Mouse (Mus musculus) heart, adult 9 months (tissue): ENCODE results near the gene Hlcs.

ENCODE experiments used
- DNase-seq, 2 experiments: peaks; one replicate each; pipeline ENCODE4 v3.0.0; 2022; ENCODE audit warnings: low spot score in 2 of 2

Hlcs gene

DNA sequence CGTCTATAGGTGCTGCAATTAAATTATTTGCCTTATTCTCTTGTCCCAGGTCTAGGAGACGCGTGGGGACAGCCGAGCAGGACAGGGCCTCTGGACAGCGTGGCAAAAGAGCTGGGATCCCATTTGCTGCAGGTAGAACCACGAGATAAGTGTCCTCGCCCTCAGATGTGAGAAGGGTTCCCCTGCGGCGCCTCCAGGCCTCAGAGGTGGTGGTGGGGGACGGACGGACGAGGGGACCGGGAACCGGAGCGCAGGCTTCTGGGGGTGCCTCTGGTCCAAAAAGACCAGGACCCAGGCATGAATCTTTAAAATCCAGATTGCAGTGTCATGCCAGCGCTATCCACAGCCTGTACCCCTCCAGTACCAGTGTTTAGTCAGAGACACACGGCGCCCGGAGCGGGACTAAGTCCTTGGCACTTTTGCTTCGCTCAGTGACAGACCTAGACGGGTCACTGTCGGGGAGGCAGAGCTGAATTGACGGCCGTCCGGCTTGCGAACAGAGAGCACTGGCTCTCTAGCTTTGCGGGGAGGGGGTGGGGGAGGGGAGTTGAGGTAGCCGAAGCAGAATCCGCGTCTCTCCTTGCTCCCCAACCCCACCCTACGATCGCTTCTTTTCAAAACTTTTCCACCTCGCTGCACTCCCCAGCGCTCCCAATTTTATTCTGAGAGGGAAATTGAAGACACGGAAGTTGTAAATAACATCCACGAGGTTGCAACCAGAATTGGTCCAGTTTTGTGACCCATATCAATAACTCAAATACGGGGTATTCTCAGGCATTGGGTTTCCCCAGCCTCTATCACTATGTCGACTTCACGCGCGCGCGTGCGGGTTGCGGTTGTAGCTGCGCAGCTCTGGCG lies 218.9 kb downstream of the Hlcs start:
- DNase-seq = no peak

- no peak for DNase-seq
Measured at GRCm38 (mm10) chr16:94093151-94093863, 220.1 kb downstream of the Hlcs start.

DNA sequence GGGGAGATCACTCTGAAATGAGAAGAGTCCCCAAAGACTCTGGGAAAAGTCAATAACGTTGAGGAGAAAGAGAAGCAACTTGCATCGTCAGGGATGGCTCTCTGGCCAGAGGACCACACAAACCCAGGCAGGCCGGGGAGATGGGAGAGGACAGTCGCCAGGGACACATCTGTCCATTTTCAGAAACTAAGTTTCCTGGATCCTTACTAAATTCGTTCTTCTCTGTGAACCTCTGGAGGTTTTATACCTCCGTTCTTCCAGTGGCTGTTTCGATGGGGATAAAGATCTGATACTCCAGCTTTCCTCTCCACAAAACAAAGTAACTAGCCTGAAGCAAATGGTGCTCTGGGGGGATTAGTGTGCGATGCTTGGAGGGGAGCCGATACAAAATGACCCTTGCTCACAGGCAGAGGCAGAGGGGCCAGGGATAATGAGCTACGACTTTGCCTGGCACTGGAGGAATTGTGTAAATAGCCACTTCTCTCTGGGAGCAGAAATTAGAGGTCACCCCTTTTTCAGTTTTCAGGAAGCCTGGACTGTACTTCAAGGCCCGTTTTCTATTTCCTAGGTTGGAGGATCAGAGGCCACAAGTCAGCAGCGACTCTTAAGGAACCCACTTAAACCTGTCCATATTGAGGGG lies 220.7 kb downstream of the Hlcs start:
- no peak for DNase-seq

DNA sequence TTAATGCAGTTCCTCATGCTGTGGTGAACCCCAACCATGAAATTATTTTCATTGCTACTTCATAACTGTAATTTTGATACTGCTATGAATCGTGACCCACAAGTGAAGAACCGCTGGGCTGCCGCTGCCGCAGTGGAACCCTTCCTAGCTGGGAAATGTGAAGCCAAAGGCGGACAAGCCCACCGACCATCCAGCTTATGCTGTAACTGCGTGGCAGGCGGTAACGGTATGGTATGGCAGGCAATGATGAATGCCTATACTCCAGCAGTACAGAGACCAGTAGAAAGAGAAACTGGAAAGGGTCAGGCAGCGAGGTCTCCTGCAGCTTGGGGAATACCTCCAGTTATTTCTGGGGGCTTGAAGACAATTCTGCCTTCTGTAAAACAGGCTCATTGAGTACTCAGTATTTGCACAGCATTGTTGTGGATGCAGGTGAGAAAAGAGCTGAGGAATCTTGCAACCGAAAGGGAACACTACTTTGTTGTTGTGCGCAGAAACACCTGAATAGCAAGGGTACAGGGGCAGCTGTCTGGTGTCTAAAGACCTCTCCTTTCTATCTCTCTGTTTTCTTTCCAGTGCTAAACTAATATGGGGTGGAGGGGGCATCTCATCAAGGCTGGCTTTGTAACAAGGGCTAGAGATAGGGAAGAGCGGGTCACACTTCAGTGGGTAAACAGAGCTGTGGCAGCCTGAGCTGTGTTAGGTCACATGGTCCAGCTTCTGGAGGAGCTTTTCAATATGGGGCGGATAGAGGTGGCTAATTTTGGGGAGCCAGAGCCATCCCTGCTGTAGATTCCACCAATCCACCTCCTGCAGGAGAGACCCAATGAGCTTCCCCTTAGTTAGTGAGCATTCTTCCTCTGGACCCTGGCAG lies 224.3 kb downstream of the Hlcs start:
- no peak for DNase-seq

DNA sequence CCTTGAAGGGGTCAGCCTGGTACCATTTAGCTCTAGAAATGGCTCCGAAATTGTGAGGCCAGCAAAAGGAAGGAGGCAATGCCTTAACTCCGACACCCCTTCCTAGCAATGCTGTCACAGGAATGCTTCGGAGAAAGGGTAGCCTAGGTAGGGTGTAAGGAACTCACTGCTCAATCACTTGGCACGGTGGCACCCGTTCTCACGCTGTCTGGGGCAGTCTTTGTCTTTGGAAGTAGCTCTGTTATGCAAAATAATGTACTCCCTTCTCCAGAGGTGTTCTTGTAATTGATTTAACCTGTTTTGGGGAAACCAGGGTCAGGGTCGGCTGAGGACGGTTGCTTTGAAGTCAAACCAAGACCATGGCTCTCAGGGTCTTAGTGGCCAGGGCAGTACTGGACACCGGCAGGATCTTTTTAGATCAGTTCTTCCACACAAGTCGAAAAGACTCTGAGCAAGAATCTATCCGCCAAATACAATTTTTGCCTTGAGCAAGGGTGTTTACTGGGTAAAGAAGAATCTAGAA lies 225.1 kb downstream of the Hlcs start:
- DNase-seq = no peak

DNA sequence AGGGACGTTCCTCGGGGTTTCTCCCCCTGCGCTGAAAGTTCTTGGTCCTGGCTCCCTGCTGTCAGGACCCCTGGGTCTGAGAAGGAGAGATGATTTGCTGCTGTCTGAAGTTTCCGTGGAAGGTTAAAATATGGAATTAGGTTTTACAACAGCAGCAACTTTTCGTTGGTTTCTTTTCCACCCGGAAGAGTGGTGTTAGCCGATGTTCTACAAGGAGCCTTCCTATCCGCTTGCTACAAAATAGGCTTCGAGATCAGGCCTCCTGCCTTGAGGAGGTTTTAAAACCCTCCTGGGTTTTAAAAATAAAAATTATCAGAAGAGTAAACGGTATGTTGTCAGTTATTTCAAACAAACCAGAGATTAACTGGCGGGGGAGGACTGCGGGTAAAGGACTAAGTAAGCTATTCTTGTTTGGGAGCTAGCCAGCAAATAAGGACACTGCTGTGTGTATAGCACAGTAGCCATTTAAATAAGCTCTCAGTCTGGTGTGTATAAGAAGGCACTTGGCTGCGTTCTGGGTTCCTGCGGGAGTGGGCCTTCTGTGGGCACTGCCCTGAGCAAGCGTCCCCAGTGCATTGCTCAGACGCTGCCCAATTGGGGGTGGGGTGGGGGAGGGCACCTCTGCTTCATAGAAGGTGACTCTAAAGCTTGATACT lies 225.7 kb downstream of the Hlcs start:
- DNase-seq = no peak

DNA sequence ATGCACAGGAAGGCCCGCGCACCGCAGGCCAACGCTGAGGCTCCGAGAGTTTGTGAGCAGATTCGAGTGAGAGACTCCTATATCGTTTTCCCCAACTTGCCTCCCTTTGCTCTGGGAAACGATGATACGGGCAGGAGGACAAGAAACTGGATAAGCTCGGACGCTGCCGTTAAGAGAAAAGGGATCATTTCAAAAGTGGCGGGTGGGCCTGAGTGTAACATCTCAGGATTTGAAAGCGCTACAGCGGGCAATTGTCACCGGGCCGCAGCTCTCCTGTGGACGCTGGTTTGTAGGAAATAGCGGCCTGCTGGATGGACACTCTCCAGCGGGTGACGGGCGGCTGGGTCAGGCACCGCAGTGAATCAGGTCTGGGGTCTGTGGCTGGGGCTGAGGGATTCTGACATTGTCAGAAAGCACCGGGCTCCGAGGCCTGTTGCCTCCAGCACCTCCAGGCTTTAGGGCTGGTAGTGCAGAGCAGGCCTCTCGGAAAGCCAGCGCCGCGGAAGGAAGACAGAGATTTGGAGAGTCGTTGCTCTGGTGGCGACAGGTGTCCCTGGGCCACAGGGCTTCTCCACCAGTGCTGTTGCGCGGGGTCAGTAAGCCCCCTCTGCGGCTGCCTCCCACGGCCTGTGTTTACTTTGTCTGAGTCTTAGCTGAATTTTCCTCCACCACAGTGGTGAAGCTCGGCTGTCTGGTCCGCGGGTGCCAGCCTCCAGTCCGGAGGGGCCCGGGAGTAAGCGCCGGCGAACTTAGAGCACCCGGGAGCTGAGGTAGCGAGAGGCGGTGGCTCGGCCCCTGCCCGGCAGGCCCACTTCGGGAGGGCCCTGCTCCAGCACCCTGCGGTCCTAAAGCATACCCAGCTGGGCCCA lies 226.4 kb downstream of the Hlcs start:
- no peak for DNase-seq

DNA sequence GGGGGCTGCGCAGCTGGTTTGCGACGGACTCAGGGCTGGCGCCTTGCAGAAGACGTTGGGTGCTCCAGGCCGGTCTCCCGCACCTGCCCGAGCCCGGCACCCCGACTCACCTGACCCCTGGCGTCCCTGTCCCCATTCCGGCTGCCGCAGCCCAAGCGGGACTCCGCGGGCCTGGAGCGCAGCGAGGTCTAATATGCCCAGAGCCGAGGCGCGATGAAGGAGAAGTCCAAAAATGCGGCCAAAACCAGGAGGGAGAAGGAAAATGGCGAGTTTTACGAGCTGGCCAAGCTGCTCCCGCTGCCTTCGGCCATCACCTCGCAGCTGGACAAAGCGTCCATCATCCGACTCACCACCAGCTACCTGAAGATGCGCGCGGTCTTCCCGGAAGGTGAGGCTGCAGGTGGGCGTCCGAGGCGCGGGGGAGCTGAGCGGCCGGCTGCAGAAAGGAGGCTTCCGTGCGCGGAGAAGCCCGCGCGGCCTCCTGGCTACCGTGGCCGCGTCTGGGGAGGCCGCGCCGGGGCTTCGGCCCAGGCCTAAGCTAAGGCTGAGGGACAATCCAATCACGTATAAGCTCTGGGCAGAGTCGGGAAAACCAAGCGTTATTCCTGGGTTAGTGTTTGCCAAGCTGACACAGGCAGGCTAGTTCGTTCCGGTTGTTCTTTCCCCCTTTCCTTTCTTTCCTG lies 227.6 kb downstream of the Hlcs start:
- no peak for DNase-seq

- no peak for DNase-seq
Measured at GRCm38 (mm10) chr16:94084711-94085602, 228.4 kb downstream of the Hlcs start, which contains the start of gene Sim2. Gene Sim2 (plus strand): TSS chr16:94084931.

DNA sequence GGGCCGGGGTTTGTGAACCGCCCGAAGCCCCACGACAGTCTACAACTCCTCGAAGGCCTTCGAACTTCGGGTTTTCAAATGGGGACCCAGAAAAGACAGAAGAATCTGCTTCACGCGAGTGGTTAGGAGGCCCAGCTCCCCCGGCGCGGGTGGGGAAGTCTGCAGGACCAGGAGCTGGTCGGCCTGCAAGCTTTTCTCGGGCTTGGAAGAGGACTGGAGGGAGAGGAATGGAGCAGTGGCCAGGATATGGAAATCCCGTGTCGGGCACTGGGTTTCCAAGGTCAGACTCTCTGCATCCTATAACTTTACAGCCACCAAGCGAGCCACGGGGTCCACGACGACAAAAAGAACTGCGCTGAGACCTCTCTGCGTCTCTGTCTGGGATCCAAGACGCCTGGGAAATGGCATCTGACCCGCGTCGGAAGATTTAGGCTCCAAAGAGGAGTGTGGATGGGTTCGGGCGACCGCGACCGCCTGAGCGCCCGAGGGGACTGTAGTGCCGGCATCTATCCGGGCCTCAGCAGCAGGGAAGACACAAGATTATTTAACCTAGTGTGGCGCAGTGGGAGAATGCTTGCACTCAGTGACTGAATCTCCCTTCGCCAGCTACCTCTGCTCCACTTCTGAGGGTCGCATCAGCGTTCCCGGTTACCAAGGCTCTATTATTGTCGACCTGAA lies 229.4 kb downstream of the Hlcs start:
- no peak for DNase-seq

GRCm38 (mm10) chr16:94082960-94083847 lies 230.2 kb downstream of the Hlcs start:
- no peak for DNase-seq

GRCm38 (mm10) chr16:94081996-94082708 lies 231.2 kb downstream of the Hlcs start:
- no peak for DNase-seq

DNA sequence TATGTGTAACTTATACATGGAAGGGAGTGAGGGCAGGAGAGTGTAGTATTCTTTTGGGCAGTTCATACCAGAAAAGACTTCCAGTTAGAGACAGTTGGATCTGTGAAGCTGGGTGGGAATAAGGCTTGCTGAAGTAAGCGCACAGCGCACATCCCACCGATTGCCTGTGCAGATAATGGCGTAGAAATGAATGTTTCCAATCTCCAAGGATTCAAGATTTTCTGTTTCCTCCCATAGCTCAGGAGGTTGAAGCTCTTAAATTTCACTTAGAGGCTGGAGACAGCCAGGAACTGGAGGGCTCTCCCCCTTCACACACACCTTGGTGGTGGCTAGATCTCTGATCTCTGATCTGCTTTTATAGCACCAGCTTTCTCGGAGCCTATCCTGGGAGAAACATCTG lies 231.8 kb downstream of the Hlcs start:
- DNase-seq = no peak

DNA sequence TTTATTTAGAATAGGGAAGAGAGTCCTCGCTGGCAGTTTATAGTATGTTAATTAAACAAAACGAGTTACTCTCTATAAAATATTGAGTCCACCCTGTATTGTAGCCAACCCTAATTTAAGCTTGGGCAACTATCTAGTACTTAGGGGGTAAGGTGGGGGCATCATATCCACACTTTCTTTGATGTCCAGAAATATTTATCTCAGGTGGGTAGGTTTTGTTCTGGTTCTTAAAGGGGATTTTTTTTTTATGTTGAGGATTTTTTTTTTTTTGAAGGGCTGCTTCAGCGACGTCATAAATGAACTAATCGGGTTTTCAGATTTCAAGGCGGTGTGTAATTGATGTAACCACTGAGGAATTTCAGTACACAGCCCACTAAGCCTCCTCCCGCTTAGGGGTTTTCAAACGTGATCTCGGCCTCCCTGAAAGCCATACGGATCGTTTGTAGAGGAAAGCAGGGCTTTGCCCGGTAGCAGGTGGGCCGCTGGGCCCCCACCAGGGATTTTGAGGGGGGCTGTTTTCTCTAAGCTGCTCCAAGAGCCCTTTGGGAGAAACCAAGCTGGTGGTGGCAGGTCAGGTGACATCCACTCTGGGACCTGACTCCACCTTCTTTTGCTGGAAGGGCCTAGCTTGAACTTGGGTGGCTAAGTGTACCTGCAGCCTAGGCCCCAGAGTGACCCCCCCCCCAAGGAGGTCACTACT lies 233.4 kb downstream of the Hlcs start:
- DNase-seq = no peak

GRCm38 (mm10) chr16:94079075-94079855 lies 234.1 kb downstream of the Hlcs start:
- DNase-seq = no peak
